Mouse (Mus musculus) mesoderm, embryonic 11.5 days (tissue): ENCODE results near the gene Trmt2b.
"Not testable (repeated sequence)": the region's sequence is repeated elsewhere in the genome, so short reads cannot be mapped to it uniquely, and the experiment has no call there.

Experiments
- DNase-seq: peaks from one replicate; pipeline ENCODE4 v3.0.0-alpha.2; 2012; ENCODE audit warnings: low read depth, low spot score

Trmt2b gene

GRCm38 (mm10) chrX:134276275-134277160 is at the start of gene Trmt2b:
Trmt2b (minus strand) TSS chrX:134276984.
- DNase-seq = peak; percentile 64

GRCm38 (mm10) chrX:134319153-134319932 is 42.6 kb upstream of the Trmt2b start:
- no peak for DNase-seq

GRCm38 (mm10) chrX:134311193-134311592 is 34.4 kb upstream of the Trmt2b start:
- not testable (repeated sequence) for DNase-seq

DNA sequence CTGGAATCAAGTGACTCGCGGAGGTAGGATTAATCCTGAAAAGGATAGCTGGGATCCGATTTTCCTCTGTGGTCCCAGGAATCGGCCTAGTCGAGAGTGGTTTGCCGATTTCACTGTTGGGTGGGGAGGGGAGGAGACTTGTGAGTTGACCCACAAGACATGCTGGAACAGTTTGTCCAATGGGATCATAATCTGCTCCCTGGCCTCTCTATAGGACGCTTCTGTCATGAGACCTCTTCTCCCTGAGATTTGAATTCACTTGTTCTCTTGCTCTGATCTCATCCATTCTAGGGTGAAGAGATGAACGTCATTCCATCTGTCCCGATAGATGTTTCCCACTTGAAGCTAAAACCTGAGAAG is 31.5 kb upstream of the Trmt2b start:
- DNase-seq = no peak

DNA sequence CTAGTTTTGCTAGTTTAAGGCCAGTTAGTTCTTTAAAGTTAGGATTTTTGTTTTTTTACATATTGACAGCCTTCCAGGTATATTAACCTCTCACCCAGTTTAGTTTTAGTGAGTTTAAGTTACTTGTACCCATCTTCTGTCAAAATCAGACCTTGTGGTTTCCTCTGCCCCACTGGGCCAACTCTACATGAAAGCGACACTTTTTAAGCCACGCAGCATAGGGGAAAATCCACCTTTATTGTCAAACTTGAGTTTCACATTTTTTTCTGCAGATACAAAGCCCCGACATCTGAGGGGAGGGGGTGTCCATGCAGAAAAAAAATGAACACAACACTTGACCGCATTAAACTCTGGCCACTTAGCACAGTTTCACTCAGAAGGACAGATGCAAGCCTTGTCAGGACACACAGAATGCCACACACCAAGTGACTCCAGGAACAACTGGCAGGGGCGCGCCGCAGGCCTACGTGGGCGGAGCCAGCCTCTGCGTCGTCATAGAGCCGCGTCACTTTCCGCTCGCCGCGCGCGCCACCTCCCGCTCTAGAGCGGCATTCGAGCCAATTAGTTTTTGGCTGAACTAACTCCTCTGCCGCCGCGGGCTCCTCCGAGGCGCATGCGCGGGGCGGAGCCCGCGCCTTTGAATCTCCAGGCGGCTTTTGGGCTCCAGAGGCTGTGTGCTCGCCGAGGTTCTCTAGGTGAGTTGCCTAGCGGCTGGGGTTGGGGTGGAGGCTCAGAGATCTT is 30.9 kb upstream of the Trmt2b start, which contains the start of gene Cenpi:
TSS of gene Cenpi (plus strand) at position 551 of the 741 bp plus-strand sequence.
- DNase-seq = peak; percentile 90

DNA sequence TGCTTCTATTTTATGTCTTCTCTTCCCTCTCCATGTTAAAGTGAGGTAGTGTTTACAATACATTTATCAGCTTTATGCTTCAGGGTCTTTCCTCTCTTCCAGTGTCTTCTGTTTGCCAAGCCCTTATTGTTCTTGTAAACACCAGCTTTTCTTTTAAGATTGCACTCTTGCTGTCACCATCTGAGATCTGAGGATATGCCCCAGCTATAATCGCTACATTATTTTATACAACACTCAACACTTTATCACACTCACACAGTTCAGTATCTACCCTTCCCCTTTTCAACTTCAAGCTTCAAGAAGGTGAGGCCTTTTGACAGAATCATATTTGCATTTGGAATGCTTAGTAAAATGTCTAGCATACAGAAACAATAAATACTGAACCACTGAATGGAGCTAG is 26.5 kb upstream of the Trmt2b start:
- DNase-seq = no peak

DNA sequence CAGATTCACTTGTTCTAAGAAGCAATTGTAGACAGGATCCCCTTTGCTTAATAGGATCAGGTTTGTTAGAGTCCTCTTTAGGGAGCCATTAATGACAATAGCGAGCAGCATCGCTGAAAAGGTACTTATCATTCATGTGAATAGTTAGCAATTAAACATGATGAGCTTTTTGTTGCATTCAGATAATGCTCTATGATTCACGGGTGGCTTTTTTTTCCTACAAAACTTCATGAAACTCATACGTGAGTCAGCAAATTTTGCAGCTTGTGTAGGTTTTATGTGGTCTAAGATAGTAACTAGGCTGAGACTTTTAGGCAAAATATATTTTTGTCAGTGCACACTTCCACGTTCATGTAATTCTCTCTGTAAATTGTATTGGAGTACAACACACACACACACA is 23.4 kb upstream of the Trmt2b start:
- no peak for DNase-seq

GRCm38 (mm10) chrX:134297195-134297594 is 20.4 kb upstream of the Trmt2b start:
- DNase-seq = no peak

- no peak for DNase-seq
Observed at GRCm38 (mm10) chrX:134296737-134297136, 20.0 kb upstream of the Trmt2b start.

- DNase-seq = no peak
Observed at GRCm38 (mm10) chrX:134296301-134296700, 19.5 kb upstream of the Trmt2b start.

DNA sequence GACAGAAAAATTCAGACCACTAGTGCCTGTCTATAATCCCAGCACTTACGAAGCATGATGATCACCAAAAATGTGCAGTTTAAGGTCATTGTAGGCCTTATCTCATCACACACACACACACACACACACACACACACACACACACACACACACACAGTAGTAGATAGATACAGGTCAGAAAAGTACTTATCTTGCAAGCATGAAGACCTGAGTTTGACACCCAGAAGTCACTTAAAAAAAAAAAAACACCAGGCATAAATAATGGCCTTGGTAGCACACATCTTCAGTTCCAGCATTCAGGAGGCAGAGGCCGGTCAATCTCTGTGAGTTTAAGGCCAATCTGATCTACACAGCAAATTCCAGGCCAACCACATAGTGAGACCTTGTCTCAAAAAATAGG is 10.5 kb upstream of the Trmt2b start:
- no peak for DNase-seq

GRCm38 (mm10) chrX:134285791-134286190 is 9.0 kb upstream of the Trmt2b start:
- no peak for DNase-seq

DNA sequence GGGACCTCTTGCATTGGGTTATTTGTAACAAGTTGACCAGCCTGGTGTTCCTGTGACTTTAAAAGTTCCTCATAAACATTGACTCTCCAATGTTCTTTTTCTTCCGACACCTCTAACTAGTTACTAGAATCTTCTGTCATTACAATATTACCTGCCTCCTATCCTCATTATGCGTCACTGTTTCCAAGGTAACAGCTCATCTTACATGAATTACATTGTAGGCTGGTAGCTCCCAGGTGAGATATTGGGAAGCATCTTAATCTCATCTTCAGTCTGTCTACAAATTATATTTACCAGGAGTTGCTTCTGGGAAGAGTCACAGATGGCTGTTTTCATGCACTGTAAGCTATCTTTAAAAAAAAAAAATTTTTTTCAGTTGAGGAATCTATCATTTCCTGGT is 8.3 kb upstream of the Trmt2b start:
- DNase-seq = no peak

DNA sequence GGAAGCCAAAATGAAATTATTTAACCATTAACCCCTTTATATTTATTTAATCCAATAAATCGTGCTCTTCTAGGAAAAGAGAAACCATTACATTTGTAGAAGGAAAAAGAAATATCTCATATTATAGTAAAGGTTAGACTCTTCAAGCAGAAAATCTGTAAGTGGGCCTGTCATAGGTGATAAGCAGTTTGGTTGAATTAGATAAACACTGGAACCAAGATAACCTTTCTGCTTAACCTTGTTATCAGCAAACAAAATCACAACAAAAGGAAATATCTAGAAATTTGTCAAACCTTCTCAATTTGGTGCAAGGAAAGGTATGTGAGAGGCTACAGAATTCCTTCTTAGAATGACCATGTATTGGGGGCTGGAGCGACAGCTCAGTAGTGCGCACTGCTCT is 3.7 kb upstream of the Trmt2b start:
- no peak for DNase-seq

- no peak for DNase-seq
Observed at GRCm38 (mm10) chrX:134275715-134276114, 1.1 kb downstream of the Trmt2b start.

GRCm38 (mm10) chrX:134262129-134262528 is 14.7 kb downstream of the Trmt2b start:
- no peak for DNase-seq

DNA sequence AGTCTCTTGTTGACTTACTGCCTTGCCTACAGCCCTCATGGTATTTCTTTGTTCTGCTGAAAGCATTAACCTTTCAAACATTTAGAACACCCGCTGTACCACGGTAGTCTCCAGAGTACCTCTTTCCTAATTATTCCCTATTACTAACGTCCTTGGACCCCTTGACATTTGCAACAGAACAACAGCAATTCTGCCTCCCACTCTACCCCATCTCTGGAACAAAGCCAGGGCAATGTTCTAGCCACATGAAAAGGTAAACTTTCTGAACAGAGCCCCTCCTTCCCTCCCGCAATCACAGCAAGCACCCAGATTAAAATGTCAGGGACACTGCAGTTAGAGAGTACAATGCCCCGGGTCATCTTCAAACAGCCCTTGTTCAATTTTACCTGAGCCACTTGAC is 15.6 kb downstream of the Trmt2b start:
- DNase-seq = no peak

GRCm38 (mm10) chrX:134248202-134248601 is 28.6 kb downstream of the Trmt2b start:
- no peak for DNase-seq

- no peak for DNase-seq
Observed at GRCm38 (mm10) chrX:134245946-134246345, 30.8 kb downstream of the Trmt2b start.

DNA sequence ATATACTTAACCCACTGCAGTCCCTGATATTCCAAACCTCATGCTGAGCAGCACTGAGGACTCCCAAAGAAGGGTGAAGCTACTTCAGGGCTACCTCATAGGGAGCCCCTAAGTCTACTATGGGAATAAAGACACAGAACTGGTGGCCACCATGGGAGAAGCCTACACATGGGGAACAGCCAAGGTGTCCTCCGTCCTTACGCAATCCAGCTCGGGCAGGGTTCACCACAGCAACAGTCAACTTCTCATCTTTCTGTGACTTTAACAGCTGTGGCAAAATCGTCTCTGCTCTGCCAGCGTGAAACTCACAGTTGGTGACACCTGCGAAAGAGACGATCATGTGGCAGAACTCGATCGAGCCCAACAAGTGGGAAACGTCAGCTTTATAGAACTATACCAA is 38.5 kb downstream of the Trmt2b start:
- DNase-seq = no peak

GRCm38 (mm10) chrX:134233048-134233447 is 43.7 kb downstream of the Trmt2b start:
- no peak for DNase-seq

DNA sequence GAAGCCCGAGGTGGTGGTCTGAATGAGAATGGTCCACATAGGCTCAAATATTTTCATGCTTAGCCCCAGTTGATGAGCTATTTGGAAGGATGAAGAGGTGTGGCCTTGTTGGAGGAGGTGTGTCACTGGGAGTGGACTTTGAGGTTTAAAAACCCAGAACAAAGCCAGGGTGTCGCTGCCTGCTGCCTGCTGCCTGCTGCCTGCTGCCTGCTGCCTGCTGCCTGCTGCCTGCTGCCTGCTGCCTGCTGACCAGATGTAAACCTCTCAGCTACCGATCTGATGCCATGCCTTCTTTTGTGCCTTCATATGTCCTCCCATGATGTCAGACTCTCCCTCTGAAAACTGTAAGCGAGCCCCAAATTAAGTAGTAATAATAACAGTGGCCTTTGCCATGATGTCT is 54.9 kb downstream of the Trmt2b start, which contains the start of gene Nox1:
TSS of gene Nox1 (minus strand) at position 101 of the 400 bp plus-strand sequence.
- no peak for DNase-seq
